Mouse (Mus musculus): ENCODE measurements around the gene Slc4a8. TPM values are rescaled to one million over a fixed set of nuclear protein-coding genes. Genes with fewer than 3 reads are reported as not detected.
"Not testable (repeated sequence)": the region's sequence is repeated elsewhere in the genome, so short reads cannot be mapped to it uniquely, and the experiment has no call there.

The Slc4a8 gene
- total RNA-seq, 4 experiments from 2014 or later, result 67.0 to 90.0 (median 75.9) TPM

DNA sequence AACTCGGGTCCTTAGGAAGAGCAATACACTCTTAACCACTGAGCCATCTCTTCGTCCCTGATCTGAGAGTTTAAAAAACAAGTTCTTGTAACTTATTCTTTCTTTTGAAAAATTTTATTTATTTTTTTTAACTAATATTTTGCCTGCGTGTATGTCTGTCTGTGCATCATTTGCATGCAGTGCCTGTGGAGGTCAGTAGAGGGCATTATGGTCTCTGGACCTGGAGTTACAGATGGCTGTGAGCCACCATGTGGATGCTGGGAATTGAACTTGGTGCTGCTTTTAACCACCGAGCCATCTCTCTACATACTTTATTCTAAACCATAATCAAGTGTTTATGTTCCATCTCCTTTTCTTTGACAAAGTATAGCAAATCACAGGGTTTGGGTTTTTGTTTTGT, 11.1 kb downstream of the Slc4a8 start:
- no peak for DNase-seq (ENCODE audit: low spot score in 2 of 2)

GRCm38 (mm10) chr15:100773859-100774258, 12.3 kb downstream of the Slc4a8 start:
- not testable (repeated sequence) for DNase-seq (ENCODE audit: low spot score in 2 of 2)

- DNase-seq (ENCODE audit: low spot score in 2 of 2), result no peak
These were observed 13.9 kb downstream of the Slc4a8 start for GRCm38 (mm10) chr15:100775189-100776166.

DNA sequence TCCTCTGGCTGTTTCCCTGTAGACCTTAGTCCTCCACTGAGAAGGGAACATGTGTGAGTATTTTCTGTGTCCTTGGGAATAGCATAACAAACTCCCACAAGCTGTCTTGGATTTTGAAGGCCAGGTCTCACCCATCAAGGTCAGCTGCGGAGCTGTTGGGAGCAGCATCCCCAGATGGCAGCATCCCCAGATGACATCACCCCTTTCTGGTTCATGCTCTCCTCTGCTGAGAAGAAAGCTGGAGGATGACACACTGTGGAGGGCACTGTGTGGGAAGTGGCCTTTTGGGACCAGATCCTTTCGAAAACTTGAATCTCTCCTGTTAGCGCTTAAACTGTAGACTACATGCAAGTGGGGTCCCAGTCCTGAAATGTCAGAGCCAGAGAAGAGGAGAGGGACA, 14.9 kb downstream of the Slc4a8 start:
- DNase-seq (ENCODE audit: low spot score in 2 of 2), result no peak

GRCm38 (mm10) chr15:100777020-100778016, 15.8 kb downstream of the Slc4a8 start:
- DNase-seq (ENCODE audit: low spot score in 2 of 2), result peak in 1 of 2 experiments; percentile 57

DNA sequence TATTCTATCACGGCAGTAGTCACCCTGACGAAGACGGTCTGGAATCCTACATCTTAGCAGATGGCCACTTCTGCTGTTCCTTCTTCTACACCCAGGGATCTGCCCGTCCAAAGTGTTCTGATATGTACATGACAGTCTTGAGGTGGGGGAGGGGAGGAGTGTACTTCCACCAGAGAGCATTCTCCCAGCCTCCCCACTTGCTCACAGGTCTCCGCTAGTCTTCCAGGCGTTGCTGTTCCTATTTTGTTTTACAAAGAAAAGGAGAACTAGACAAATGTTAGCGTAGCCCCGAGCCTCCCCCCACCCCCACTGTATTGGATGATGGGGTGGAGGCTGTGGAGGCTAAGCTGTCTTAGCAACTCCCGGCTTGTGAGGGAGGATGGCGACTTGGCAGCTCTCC, 18.3 kb downstream of the Slc4a8 start:
- DNase-seq (ENCODE audit: low spot score in 2 of 2), result peak in 1 of 2 experiments; percentile 36

DNA sequence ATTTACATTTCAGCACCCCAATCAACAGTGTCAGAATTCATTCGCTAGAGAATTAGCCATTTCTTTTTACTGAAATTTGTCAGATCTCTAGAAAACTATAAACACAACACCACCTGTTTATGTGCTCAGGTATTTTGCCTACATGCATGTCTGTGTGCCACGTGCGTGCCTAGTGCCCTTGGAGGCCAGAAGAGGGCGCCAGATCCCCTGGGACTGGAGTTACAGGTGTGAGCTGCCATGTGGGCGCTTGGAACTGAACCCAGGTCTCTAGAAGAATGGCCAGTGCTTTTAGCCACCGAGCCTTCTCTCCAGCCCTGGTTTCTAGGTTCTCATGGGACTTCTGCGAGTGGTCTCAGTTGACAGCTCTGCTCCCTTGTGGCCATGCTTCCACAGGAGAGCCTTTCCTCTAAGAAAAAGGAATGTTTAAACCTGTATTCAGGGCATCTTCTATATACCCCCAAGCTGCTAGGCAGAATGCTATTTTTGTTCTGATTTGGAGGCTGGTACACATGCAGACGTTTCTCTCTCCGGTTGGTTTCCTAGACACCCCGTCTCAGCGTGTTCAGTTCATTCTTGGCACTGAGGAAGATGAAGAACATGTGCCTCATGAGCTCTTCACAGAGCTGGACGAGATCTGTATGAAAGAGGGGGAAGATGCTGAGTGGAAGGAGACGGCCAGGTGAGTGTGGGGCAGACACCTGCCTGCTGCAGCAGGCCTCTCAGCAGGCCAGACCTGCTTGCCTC, 21.9 kb downstream of the Slc4a8 start:
- no peak for DNase-seq (ENCODE audit: low spot score in 2 of 2)

GRCm38 (mm10) chr15:100790219-100790618, 28.7 kb downstream of the Slc4a8 start:
- no peak for DNase-seq (ENCODE audit: low spot score in 2 of 2)

- DNase-seq (ENCODE audit: low spot score in 2 of 2), result no peak
These were observed 30.8 kb downstream of the Slc4a8 start for GRCm38 (mm10) chr15:100792324-100792723.

DNA sequence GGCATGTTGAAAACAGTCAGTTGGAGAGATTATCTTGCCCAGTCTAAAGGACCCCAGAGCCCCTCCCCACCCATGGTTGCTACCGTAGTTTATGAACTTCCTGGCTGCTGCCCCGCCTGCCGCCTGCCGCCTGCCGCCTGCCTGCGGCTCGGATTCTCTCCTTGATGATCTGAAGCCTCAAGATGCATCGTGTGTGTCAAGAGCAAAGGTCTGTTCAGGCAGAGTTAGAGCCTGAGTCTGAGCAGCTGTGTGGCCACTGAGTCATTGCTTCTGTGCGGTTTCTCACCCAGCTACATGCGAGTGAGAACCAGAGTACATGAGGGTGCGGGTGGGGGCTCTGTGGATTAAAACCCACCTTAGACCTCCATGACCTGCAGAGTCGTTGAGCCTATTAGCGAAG, 39.4 kb downstream of the Slc4a8 start:
- no peak for DNase-seq (ENCODE audit: low spot score in 2 of 2)

DNA sequence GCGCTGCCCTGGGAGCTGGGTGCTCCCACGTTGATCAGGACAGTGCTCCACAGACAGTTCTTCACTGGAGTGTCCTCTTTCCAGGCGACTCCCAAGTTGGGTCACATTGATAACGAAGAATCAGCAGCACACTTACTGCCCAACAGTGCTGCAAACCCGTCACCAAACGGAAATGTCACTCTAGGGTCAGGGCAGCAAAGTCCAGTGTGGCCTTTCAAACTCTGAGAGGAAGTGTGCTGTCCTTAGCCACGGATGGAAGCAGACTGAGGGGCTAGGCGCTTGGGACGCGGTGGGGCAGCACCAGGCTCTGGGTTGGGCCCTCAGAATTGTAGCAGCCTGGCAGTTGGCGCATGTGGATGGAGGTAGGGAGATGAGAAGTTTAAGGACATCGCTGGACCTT, 46.5 kb downstream of the Slc4a8 start:
- no peak for DNase-seq (ENCODE audit: low spot score in 2 of 2)

DNA sequence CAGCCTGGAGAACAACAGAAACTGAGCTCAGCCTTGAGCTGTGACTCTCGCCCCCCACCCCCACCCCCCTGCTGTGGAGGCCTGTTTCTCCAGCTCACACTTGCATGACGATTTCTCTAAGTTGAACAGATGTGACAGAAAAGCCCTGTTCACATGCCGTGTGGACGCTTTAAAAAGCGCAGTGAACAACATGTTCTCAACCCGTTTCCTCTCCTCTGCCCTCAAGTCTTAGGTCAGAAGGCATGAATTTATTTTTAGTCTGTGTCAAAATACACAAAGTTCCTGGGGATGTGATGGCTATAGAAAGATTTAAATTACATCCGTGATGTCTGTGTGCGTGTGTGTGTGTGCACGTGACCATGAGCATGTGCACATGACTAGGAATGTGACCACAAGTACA, 46.9 kb downstream of the Slc4a8 start:
- DNase-seq (ENCODE audit: low spot score in 2 of 2), result no peak

DNA sequence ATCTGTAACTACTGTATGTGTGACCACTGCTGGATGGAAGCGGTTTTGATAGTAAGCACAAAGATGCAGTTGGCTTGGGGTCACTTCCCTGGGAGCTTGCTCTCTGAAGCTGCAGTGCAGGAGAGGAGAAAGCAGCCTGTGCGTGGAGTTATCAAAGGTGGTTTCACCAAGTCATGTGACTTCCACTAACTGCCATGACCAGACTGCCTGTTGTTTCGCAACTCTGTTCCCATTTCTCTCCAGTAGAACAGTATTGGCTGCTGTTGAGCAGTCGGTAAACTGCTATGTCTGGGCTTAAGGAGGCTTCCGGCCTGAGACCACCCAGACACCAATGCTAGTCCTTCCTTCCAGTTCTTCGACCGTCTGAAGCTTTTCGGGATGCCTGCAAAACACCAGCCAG, 48.7 kb downstream of the Slc4a8 start:
- DNase-seq (ENCODE audit: low spot score in 2 of 2), result no peak

DNA sequence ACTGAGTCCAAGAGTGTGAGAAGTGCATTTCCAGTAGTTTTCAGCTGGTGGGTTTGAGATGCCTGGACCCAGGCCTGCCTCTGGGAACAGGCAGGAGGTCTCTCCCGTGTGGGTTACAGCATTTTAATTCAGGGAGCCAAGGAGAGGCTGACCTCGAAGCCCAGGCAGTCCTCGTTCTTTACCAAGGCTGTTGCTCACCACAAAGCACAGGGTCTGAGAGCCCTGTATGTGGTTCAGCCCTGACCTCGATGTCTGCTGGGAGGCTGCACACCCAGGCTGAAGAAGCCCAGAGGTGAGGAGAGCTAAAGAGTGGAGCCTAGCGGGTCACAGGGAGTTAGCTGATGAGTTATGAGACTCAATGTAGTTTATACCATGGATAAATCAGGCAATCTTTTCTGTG, 52.0 kb downstream of the Slc4a8 start:
- no peak for DNase-seq (ENCODE audit: low spot score in 2 of 2)

GRCm38 (mm10) chr15:100814066-100814465, 52.5 kb downstream of the Slc4a8 start:
- DNase-seq (ENCODE audit: low spot score in 2 of 2), result no peak

DNA sequence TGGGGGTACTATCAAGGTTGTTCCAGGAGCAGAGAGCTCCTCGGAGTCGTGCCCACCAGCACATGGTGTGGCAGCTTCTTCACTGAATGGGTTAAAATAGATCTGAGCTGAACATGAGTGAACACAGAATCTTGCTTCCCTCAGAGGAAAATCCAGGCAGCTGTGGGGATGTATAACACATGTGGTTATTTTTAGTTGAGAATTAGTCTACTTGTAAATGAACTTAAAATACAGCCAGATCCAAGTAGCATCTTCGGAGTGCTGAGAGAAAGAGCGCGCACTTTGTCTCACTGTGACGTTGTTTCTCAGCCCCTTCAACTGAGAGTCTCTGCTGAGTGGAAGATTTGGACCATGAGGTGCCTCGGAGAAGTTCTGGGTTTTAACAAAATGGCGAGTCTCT, 53.8 kb downstream of the Slc4a8 start:
- DNase-seq (ENCODE audit: low spot score in 2 of 2), result no peak

- no peak for DNase-seq (ENCODE audit: low spot score in 2 of 2)
These were observed 57.3 kb downstream of the Slc4a8 start for GRCm38 (mm10) chr15:100818860-100819259.

DNA sequence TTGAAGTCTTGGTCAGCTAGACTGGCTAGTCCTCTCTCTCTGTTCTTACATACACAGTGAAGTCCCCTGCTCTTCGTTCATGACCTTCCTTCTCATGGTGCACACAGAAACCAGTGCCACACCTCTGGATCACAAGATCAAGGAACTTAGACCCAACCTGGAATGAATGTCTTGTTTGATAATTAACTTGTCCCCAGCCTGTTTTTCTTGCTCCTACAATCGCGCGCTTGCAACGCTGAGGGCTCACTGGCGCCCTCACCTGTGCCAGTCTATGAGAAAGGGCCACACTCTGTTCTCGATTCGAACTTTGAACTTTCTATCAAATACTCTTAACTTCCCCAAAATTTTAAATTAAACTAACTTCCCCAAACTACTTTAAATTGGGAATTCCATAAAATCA, 60.3 kb downstream of the Slc4a8 start:
- DNase-seq (ENCODE audit: low spot score in 2 of 2), result no peak

GRCm38 (mm10) chr15:100822370-100822769, 60.8 kb downstream of the Slc4a8 start:
- DNase-seq (ENCODE audit: low spot score in 2 of 2), result not testable (repeated sequence)

GRCm38 (mm10) chr15:100825249-100825856, 63.8 kb downstream of the Slc4a8 start:
- peak; percentile 46 to 58 for DNase-seq (ENCODE audit: low spot score in 2 of 2)

- peak in 1 of 2 experiments; percentile 55 for DNase-seq (ENCODE audit: low spot score in 2 of 2)
These were observed 64.5 kb downstream of the Slc4a8 start for GRCm38 (mm10) chr15:100826076-100826475.
